Mouse (Mus musculus) lung, adult 2 months (tissue): ENCODE measurements around the gene Pdzrn3. TPM values are rescaled to one million over a fixed set of nuclear protein-coding genes. Genes with fewer than 3 reads are reported as not detected.

ENCODE experiments used
- DNase-seq: peaks from one replicate; pipeline ENCODE4 v3.0.0; 2022
- H3K4me1 ChIP-seq: fragments of 200-500 bp; 2 replicates; pipeline ENCODE4 v1.6.1; 2011; ENCODE audit warnings: low read length; ENCODE audit not compliant: control insufficient read depth, insufficient read depth
- H3K4me3 ChIP-seq: fragments of 200-500 bp; replicated peaks from 2 replicates; pipeline ENCODE3; 2011; ENCODE audit warnings: low read depth, mild to moderate bottlenecking, control low read depth, low read length; ENCODE audit errors: extremely low read depth
- CTCF ChIP-seq: fragments of 200-500 bp; IDR thresholded peaks from 2 replicates; pipeline ENCODE4 v1.5.1; 2011; ENCODE audit warnings: mild to moderate bottlenecking, low read length, control low read depth; ENCODE audit not compliant: insufficient read depth
- POLR2A ChIP-seq: fragments of 200-500 bp; IDR thresholded peaks from 2 replicates; pipeline ENCODE4 v1.6.1; 2011; ENCODE audit warnings: low read depth, mild to moderate bottlenecking, control low read depth, low read length, borderline replicate concordance; ENCODE audit errors: extremely low read depth
- WGBS: fragments of 180-500 bp; shearing (Covaris S2); methylation state at CpG from one replicate; pipeline ENCODE4 v1.1.7; 2018; 5-methylcytosine and 5-hydroxymethylcytosine counted together
- polyA plus RNA-seq: library from polyadenylated mRNA; depleted of rRNA; stranded (reverse); fragments of >200 nt; gene quantifications from 2 replicates; pipeline ENCODE4 v1.2.3, GENCODE M21; 2012

The Pdzrn3 gene
- polyA plus RNA-seq, 1 experiment = 23.2 TPM

GRCm38 (mm10) chr6:101319374-101319967 is 58.2 kb downstream of the Pdzrn3 start:
- 71% methylated on average over 7 of the region's 7 CpGs for WGBS
- TF ChIP-seq CTCF = no peak
- no peak for TF ChIP-seq POLR2A

GRCm38 (mm10) chr6:101318530-101318929 is 59.2 kb downstream of the Pdzrn3 start:
- no peak overlapping the region for H3K4me3 ChIP-seq
- 63% methylated on average over 6 of the region's 6 CpGs for WGBS
- DNase-seq = no peak
- TF ChIP-seq CTCF (no peak), POLR2A (no peak)
- no peaks in the 10 kb centered on the region for H3K4me1 ChIP-seq

More at GRCm38 (mm10) chr6:101319374-101319967, 58.2 kb downstream of the Pdzrn3 start:
- no peak overlapping the region for H3K4me3 ChIP-seq
- DNase-seq = no peak
- no peaks in the 10 kb centered on the region for H3K4me1 ChIP-seq

- Histone ChIP-seq H3K4me1 (no peaks in the 10 kb centered on the region), H3K4me3 (no peak overlapping the region)
- no peak for TF ChIP-seq CTCF
- 30% methylated on average over 6 of the region's 6 CpGs for WGBS
- DNase-seq = no peak
These were observed 66.3 kb downstream of the Pdzrn3 start for GRCm38 (mm10) chr6:101311446-101311845.

- no peak for TF ChIP-seq CTCF
- no peak for TF ChIP-seq POLR2A
- no peak for DNase-seq
- Histone ChIP-seq H3K4me1 (no peaks in the 10 kb centered on the region), H3K4me3 (no peak overlapping the region)
- 90% methylated on average over 9 of the region's 9 CpGs for WGBS
These were observed 67.2 kb downstream of the Pdzrn3 start for GRCm38 (mm10) chr6:101310491-101310890.

- Histone ChIP-seq H3K4me3 (no peak overlapping the region), H3K4me1 (no peaks in the 10 kb centered on the region)
- 71% methylated on average over 11 of the region's 11 CpGs for WGBS
- no peak for DNase-seq
- TF ChIP-seq POLR2A (no peak), CTCF (no peak)
These were observed 69.6 kb downstream of the Pdzrn3 start for GRCm38 (mm10) chr6:101307964-101308531.

GRCm38 (mm10) chr6:101306834-101307233 is 70.9 kb downstream of the Pdzrn3 start:
- H3K4me3 ChIP-seq = no peak overlapping the region
- no peaks in the 10 kb centered on the region for H3K4me1 ChIP-seq
- TF ChIP-seq CTCF = no peak
- no peak for TF ChIP-seq POLR2A
- 51% methylated on average over 7 of the region's 7 CpGs for WGBS
- no peak for DNase-seq

- Histone ChIP-seq H3K4me3 (no peak overlapping the region), H3K4me1 (no peaks in the 10 kb centered on the region)
- no peak for DNase-seq
- 82% methylated on average over 6 of the region's 6 CpGs for WGBS
- TF ChIP-seq POLR2A (no peak), CTCF (no peak)
These were observed 72.2 kb downstream of the Pdzrn3 start for GRCm38 (mm10) chr6:101305543-101305942.

GRCm38 (mm10) chr6:101303959-101304738 is 73.5 kb downstream of the Pdzrn3 start:
- no peak for DNase-seq
- TF ChIP-seq POLR2A (no peak), CTCF (no peak)
- H3K4me1 ChIP-seq = no peaks in the 10 kb centered on the region
- WGBS = 89% methylated on average over 11 of the region's 11 CpGs
- H3K4me3 ChIP-seq = no peak overlapping the region

GRCm38 (mm10) chr6:101303501-101303900 is 74.2 kb downstream of the Pdzrn3 start:
- TF ChIP-seq POLR2A (no peak), CTCF (no peak)
- no peak for DNase-seq
- H3K4me3 ChIP-seq = no peak overlapping the region
- 82% methylated on average over 1 of the region's 1 CpGs for WGBS
- no peaks in the 10 kb centered on the region for H3K4me1 ChIP-seq
